Mouse (Mus musculus) kidney, adult 18-20 months (tissue): ENCODE data around the gene Babam2.

Source experiments
- DNase-seq: peaks from one replicate; pipeline ENCODE4 v3.0.0; 2021

The Babam2 gene

GRCm38 (mm10) chr5:31715486-31716150, 18.1 kb downstream of the Babam2 start:
- no peak for DNase-seq

GRCm38 (mm10) chr5:31724519-31724918, 27.0 kb downstream of the Babam2 start:
- no peak for DNase-seq

- no peak for DNase-seq
Measured at GRCm38 (mm10) chr5:31725885-31726284, 28.4 kb downstream of the Babam2 start.

GRCm38 (mm10) chr5:31727456-31727855, 30.0 kb downstream of the Babam2 start:
- no peak for DNase-seq

- no peak for DNase-seq
Measured at GRCm38 (mm10) chr5:31732644-31733338, 35.3 kb downstream of the Babam2 start.

- DNase-seq = no peak
Measured at GRCm38 (mm10) chr5:31741931-31742330, 44.4 kb downstream of the Babam2 start.

- no peak for DNase-seq
Measured at GRCm38 (mm10) chr5:31742521-31743031, 45.1 kb downstream of the Babam2 start.

- DNase-seq = no peak
Measured at GRCm38 (mm10) chr5:31749401-31749800, 51.9 kb downstream of the Babam2 start.

- no peak for DNase-seq
Measured at GRCm38 (mm10) chr5:31750231-31750925, 52.9 kb downstream of the Babam2 start.

- DNase-seq = no peak
Measured at GRCm38 (mm10) chr5:31750955-31751354, 53.5 kb downstream of the Babam2 start.

- DNase-seq = no peak
Measured at GRCm38 (mm10) chr5:31754634-31755033, 57.1 kb downstream of the Babam2 start.

GRCm38 (mm10) chr5:31755255-31755654, 57.8 kb downstream of the Babam2 start:
- DNase-seq = no peak

- no peak for DNase-seq
Measured at GRCm38 (mm10) chr5:31758310-31759091, 61.0 kb downstream of the Babam2 start.

GRCm38 (mm10) chr5:31761836-31762235, 64.4 kb downstream of the Babam2 start:
- no peak for DNase-seq

GRCm38 (mm10) chr5:31762773-31763172, 65.3 kb downstream of the Babam2 start:
- no peak for DNase-seq

- no peak for DNase-seq
Measured at GRCm38 (mm10) chr5:31765824-31766223, 68.3 kb downstream of the Babam2 start.

- no peak for DNase-seq
Measured at GRCm38 (mm10) chr5:31766841-31767542, 69.5 kb downstream of the Babam2 start.

- DNase-seq = no peak
Measured at GRCm38 (mm10) chr5:31771486-31771885, 74.0 kb downstream of the Babam2 start.

GRCm38 (mm10) chr5:31771921-31772320, 74.4 kb downstream of the Babam2 start:
- no peak for DNase-seq

GRCm38 (mm10) chr5:31774976-31775375, 77.5 kb downstream of the Babam2 start:
- DNase-seq = no peak

GRCm38 (mm10) chr5:31781624-31782023, 84.1 kb downstream of the Babam2 start:
- DNase-seq = no peak

- DNase-seq = no peak
Measured at GRCm38 (mm10) chr5:31787201-31787600, 89.7 kb downstream of the Babam2 start.
